Comparison of ENCODE assay signal across 8 mouse cellular contexts in the genomic region with DNA sequence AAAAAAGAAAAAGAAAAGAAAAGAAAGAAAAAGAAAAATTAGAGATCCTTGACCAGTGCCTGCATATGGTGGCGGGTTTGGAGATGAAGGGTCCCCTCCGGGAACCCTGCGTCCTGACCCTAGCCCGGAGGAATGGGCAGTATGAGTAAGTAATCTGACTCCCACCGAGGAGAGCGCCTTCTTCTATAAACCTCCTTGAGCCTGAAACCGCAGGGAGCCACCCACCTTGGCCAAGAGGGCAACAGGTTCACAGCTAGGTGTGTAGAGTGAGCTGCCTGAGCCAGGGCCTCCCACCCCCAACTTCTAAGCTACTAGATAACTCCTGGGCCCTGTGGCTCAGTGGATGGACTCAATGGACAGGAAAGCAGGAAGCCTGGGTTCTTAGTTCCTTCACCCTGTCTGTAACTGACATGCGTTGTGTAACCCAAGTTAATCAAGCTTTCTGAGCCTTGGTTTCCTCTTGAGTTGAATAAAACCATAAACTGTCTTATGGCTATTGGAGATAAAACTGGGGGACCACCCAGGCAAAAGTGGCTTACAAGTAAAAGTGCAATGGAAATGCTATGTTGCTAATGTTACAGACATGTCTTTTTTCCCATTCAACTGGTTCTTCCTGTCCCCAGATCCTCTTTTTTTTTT. TPM values are rescaled to one million over a fixed set of nuclear protein-coding genes. Genes with fewer than 3 reads are reported as not detected.
DNase-seq lines count a peak whose midpoint lies in the region; ATAC-seq and TF ChIP-seq lines count a peak whose summit lies in the region.

No protein-coding gene starts in this region.

- no peaks in the 10 kb centered on the region for H3K9me3 ChIP-seq in embryonic facial prominence, embryonic 14.5 days (ENCODE audit: control insufficient read depth, low read length)
- H3K9me3 ChIP-seq in hindbrain, postnatal 0 days (ENCODE audit: low read length): no peaks in the 10 kb centered on the region
- H3K9me3 ChIP-seq in liver, embryonic 15.5 days (replicated peaks): no peaks in the 10 kb centered on the region
- no peaks in the 10 kb centered on the region for H3K9me3 ChIP-seq in neural tube, embryonic 11.5 days (ENCODE audit: control insufficient read depth, low read length)

- no peak for TF ChIP-seq CTCF in hindbrain, postnatal 0 days (IDR thresholded peaks at IDR 0.05; ENCODE audit: low read depth)

- H3K36me3 ChIP-seq in embryonic facial prominence, embryonic 14.5 days (ENCODE audit: control insufficient read depth, insufficient read depth, low read length): no peaks in the 10 kb centered on the region
- no peaks in the 10 kb centered on the region for H3K36me3 ChIP-seq in hindbrain, postnatal 0 days (ENCODE audit: insufficient read depth, low read length)
- no peaks in the 10 kb centered on the region for H3K36me3 ChIP-seq in liver, embryonic 15.5 days (replicated peaks)
- H3K36me3 ChIP-seq in neural tube, embryonic 11.5 days (ENCODE audit: control insufficient read depth, insufficient read depth, low read length): no peaks in the 10 kb centered on the region

- peak overlapping the region; percentile 59 for H3K4me2 ChIP-seq in embryonic facial prominence, embryonic 14.5 days (ENCODE audit: low read depth, low read length)
- peak overlapping the region; percentile 60 for H3K4me2 ChIP-seq in hindbrain, postnatal 0 days (ENCODE audit: low read depth, low read length)
- H3K4me2 ChIP-seq in liver, embryonic 15.5 days: peak overlapping the region; percentile 66
- H3K4me2 ChIP-seq in neural tube, embryonic 11.5 days (ENCODE audit: low read depth): peak overlapping the region; percentile 42

- H3K4me3 ChIP-seq in embryonic facial prominence, embryonic 14.5 days (ENCODE audit: low read depth, low read length): peak overlapping the region; percentile 60
- H3K4me3 ChIP-seq in hindbrain, postnatal 0 days (ENCODE audit: low read length): peak overlapping the region; percentile 52
- peak overlapping the region; percentile 72 for H3K4me3 ChIP-seq in liver, embryonic 15.5 days (replicated peaks)
- H3K4me3 ChIP-seq in neural tube, embryonic 11.5 days (ENCODE audit: low read depth, low read length): peak overlapping the region; percentile 54

- peak; percentile 7 for DNase-seq in cerebellum, adult 11 months
- no peak for DNase-seq in cerebellum, adult 8-10 months
- peak; percentile 5 for DNase-seq in MN1 (ENCODE audit: low spot score)
- DNase-seq in embryonic facial prominence, embryonic 14.5 days (ENCODE audit: low spot score): peak; percentile 3
- no peak for DNase-seq in hindbrain, postnatal 0 days (ENCODE audit: low spot score)
- DNase-seq in neural tube, embryonic 11.5 days (ENCODE audit: low spot score): peak; percentile 11
- no peak for DNase-seq in right cerebral cortex, postnatal 4 days

- peaks cover 7% of the 10 kb centered on the region for H3K4me1 ChIP-seq in embryonic facial prominence, embryonic 14.5 days (ENCODE audit: control insufficient read depth, insufficient read depth, low read length)
- no peaks in the 10 kb centered on the region for H3K4me1 ChIP-seq in hindbrain, postnatal 0 days (ENCODE audit: insufficient read depth, low read length)
- no peaks in the 10 kb centered on the region for H3K4me1 ChIP-seq in liver, embryonic 15.5 days (replicated peaks)
- H3K4me1 ChIP-seq in neural tube, embryonic 11.5 days (ENCODE audit: control insufficient read depth, insufficient read depth, low read length): no peaks in the 10 kb centered on the region

- no peak overlapping the region for H3K27ac ChIP-seq in embryonic facial prominence, embryonic 14.5 days (replicated peaks; ENCODE audit: low read depth, low read length)
- no peak overlapping the region for H3K27ac ChIP-seq in hindbrain, postnatal 0 days
- H3K27ac ChIP-seq in liver, embryonic 15.5 days (replicated peaks): no peak overlapping the region
- no peak overlapping the region for H3K27ac ChIP-seq in neural tube, embryonic 11.5 days (ENCODE audit: low read depth, low read length)

- WGBS in embryonic facial prominence, embryonic 14.5 days: 24% methylated on average over 8 of the region's 8 CpGs
- WGBS in hindbrain, postnatal 0 days: 34% methylated on average over 8 of the region's 8 CpGs
- 13% methylated on average over 8 of the region's 8 CpGs for WGBS in liver, embryonic 15.5 days (ENCODE audit: insufficient replicate concordance)
- 26% methylated on average over 8 of the region's 8 CpGs for WGBS in neural tube, embryonic 11.5 days

- ATAC-seq in embryonic facial prominence, embryonic 14.5 days (ENCODE audit: low read depth): no peak
- 0 out of 2 replicates have a peak, but pooled peaks have one; percentile 21 for ATAC-seq in hindbrain, postnatal 0 days
- no peak for ATAC-seq in liver, embryonic 15.5 days (ENCODE audit: insufficient read depth)
- no peak for ATAC-seq in neural tube, embryonic 11.5 days (ENCODE audit: insufficient read depth, low FRiP score, low TSS enrichment)

- peak overlapping the region; percentile 84 for H3K9ac ChIP-seq in embryonic facial prominence, embryonic 14.5 days (ENCODE audit: low read depth, low read length)
- peak overlapping the region; percentile 70 for H3K9ac ChIP-seq in hindbrain, postnatal 0 days (replicated peaks; ENCODE audit: low read length)
- peak overlapping the region; percentile 63; the same call in 1 of the 2 replicates for H3K9ac ChIP-seq in liver, embryonic 15.5 days
- no peak overlapping the region; the same call in 1 of the 2 replicates for H3K9ac ChIP-seq in neural tube, embryonic 11.5 days (ENCODE audit: low read length)

- H3K27me3 ChIP-seq in embryonic facial prominence, embryonic 14.5 days (replicated peaks; ENCODE audit: control insufficient read depth, insufficient read depth, low read length): no peaks in the 10 kb centered on the region
- H3K27me3 ChIP-seq in hindbrain, postnatal 0 days (ENCODE audit: insufficient read depth, low read length): no peaks in the 10 kb centered on the region
- H3K27me3 ChIP-seq in liver, embryonic 15.5 days: no peaks in the 10 kb centered on the region
- no peaks in the 10 kb centered on the region for H3K27me3 ChIP-seq in neural tube, embryonic 11.5 days (ENCODE audit: control insufficient read depth, insufficient read depth, low read length)

RNA-seq across cellular contexts. Expression of a gene that starts 0.8 kb away (rescaled TPM):
- polyA plus RNA-seq in embryonic facial prominence, embryonic 14.5 days (2014; fragmentation: Nextera tagmentation; extraction: Ambion mirVana): 19.6 and 21.3 TPM in 2 replicates
- total RNA-seq in hindbrain, postnatal 0 days (2014; rRNA removed): 33.9 and 38.9 TPM in 2 replicates
- 23.8 and 25.2 TPM in 2 replicates for polyA plus RNA-seq in hindbrain, postnatal 0 days (2015; fragmentation: Nextera tagmentation; extraction: Ambion mirVana)
- 2.6 and 3.1 TPM in 2 replicates for polyA plus RNA-seq in liver, embryonic 15.5 days (2015; fragmentation: Nextera tagmentation; extraction: Ambion mirVana)
- polyA plus RNA-seq in neural tube, embryonic 11.5 days (2014; fragmentation: Nextera tagmentation; extraction: Ambion mirVana): 19.5 and 20.8 TPM in 2 replicates

RNA-seq across cellular contexts. Expression of a gene that starts 20.2 kb away (rescaled TPM):
- 30.1 and 33.8 TPM in 2 replicates for polyA plus RNA-seq in embryonic facial prominence, embryonic 14.5 days (2014; fragmentation: Nextera tagmentation; extraction: Ambion mirVana)
- 21.9 and 29.2 TPM in 2 replicates for total RNA-seq in hindbrain, postnatal 0 days (2014; rRNA removed)
- polyA plus RNA-seq in hindbrain, postnatal 0 days (2015; fragmentation: Nextera tagmentation; extraction: Ambion mirVana): 23.8 and 24.5 TPM in 2 replicates
- 3.1 and 3.7 TPM in 2 replicates for polyA plus RNA-seq in liver, embryonic 15.5 days (2015; fragmentation: Nextera tagmentation; extraction: Ambion mirVana)
- 22.6 and 23.2 TPM in 2 replicates for polyA plus RNA-seq in neural tube, embryonic 11.5 days (2014; fragmentation: Nextera tagmentation; extraction: Ambion mirVana)

Comparison
In these comparisons a context has a peak if more than half of its experiments do, and no peak if none do; other contexts are left out.
1. DNase-seq: peak in cerebellum, adult 11 months (single experiment), MN1 (single experiment), embryonic facial prominence, embryonic 14.5 days (single experiment) and neural tube, embryonic 11.5 days (single experiment); none in cerebellum, adult 8-10 months (single experiment), hindbrain, postnatal 0 days (single experiment) and right cerebral cortex, postnatal 4 days (single experiment).
2. Peak in every context shown above with its lines, with median percentiles within 50 percentile points of each other: H3K4me2 ChIP-seq and H3K4me3 ChIP-seq.